Mouse (Mus musculus) limb, embryonic 11.5 days (tissue): ENCODE measurements around the gene Ccdc153. TPM values are rescaled to one million over a fixed set of nuclear protein-coding genes. Genes with fewer than 3 reads are reported as not detected.

ENCODE experiments used
- ATAC-seq: fragments of 200-750 bp; cut with Nextera tagmentation; 2 replicates; pipeline ENCODE4 v1.8.0; 2017; ENCODE audit warnings: low read depth; ENCODE audit not compliant: insufficient number of reproducible peaks, low FRiP score, low TSS enrichment
- DNase-seq: peaks from one replicate; pipeline ENCODE4 v3.0.0-alpha.2; 2015; ENCODE audit warnings: low spot score
- H3K27ac ChIP-seq: fragments of 300-500 bp; sonication (generic); replicated peaks from 2 replicates; pipeline ENCODE4 v1.5.1; 2014; ENCODE audit warnings: low read depth, mild to moderate bottlenecking, low read length
- H3K27me3 ChIP-seq: fragments of 300-500 bp; sonication (generic); 2 replicates; pipeline ENCODE4 v1.6.1; 2014; ENCODE audit warnings: mild to moderate bottlenecking, low read length, mixed read lengths; ENCODE audit not compliant: control insufficient read depth, insufficient read depth
- H3K36me3 ChIP-seq: fragments of 300-500 bp; sonication (generic); 2 replicates; pipeline ENCODE4 v1.6.1; 2014; ENCODE audit warnings: mild to moderate bottlenecking, low read length, moderate library complexity, mixed read lengths; ENCODE audit not compliant: control insufficient read depth, insufficient read depth
- H3K4me1 ChIP-seq: fragments of 300-500 bp; sonication (generic); 2 replicates; pipeline ENCODE4 v1.6.1; 2014; ENCODE audit warnings: low read length, mixed read lengths; ENCODE audit not compliant: control insufficient read depth, insufficient read depth
- H3K4me2 ChIP-seq: fragments of 300-500 bp; sonication (generic); 2 replicates; pipeline ENCODE4 v1.6.1; 2014; ENCODE audit warnings: low read depth, mild to moderate bottlenecking, moderate library complexity; ENCODE audit not compliant: severe bottlenecking
- H3K4me3 ChIP-seq: fragments of 300-500 bp; sonication (generic); 2 replicates; pipeline ENCODE4 v1.5.1; 2014; ENCODE audit warnings: low read depth, low read length
- H3K9ac ChIP-seq: fragments of 300-500 bp; sonication (generic); 2 replicates; pipeline ENCODE4 v1.6.1; 2014; ENCODE audit warnings: mild to moderate bottlenecking, low read length
- H3K9me3 ChIP-seq: fragments of 300-500 bp; sonication (generic); 2 replicates; pipeline ENCODE4 v1.6.1; 2016; ENCODE audit warnings: low read length; ENCODE audit not compliant: control insufficient read depth
- WGBS: fragments of 180-500 bp; shearing (Covaris S2); extraction: QIAGEN DNeasy Blood & Tissue Kit; methylation state at CpG from one replicate; pipeline ENCODE4 v1.1.7; 2014; 5-methylcytosine and 5-hydroxymethylcytosine counted together
- polyA plus RNA-seq: library from polyadenylated mRNA; unstranded; fragments of >200 nt; fragmentation: Nextera tagmentation; extraction: Ambion mirVana; gene quantifications from 2 replicates; pipeline ENCODE4 v1.2.1, GENCODE M21; 2014

Gene Ccdc153
- polyA plus RNA-seq, 1 experiment from 2014 or later, result not detected

DNA sequence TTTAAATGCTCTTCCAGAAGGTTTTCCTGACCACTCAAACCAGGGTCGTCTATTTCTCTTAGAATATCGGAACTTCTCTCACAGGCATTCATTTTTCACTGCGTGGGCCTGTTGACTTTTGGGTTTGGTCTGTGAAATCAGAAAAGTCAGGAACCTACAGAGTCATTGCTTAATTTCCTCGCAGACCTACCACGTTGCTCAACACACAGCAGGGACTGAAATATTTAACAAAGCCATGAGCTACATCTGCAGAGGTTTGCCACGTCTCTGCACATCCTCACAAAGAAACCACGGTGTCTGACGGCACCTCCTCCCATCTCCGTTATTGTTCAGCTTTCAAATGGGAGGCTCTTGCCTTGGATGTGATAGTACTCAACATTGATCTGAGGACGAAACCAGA lies 18.5 kb downstream of the Ccdc153 start:
- Histone ChIP-seq H3K36me3 (no peaks in the 10 kb centered on the region), H3K9ac (no peak overlapping the region), H3K4me2 (no peak overlapping the region), H3K27ac (no peak overlapping the region), H3K4me1 (peaks cover 12% of the 10 kb centered on the region), H3K4me3 (no peak overlapping the region), H3K27me3 (no peaks in the 10 kb centered on the region), H3K9me3 (no peaks in the 10 kb centered on the region)
- DNase-seq (no peak), ATAC-seq (no peak)
- 87% methylated on average over 10 of the region's 10 CpGs for WGBS

- H3K4me3 ChIP-seq, result no peak overlapping the region
- no peak for ATAC-seq
- WGBS, result 84% methylated on average over 14 of the region's 14 CpGs
These were observed 20.9 kb downstream of the Ccdc153 start for GRCm38 (mm10) chr9:44261388-44261787.

DNA sequence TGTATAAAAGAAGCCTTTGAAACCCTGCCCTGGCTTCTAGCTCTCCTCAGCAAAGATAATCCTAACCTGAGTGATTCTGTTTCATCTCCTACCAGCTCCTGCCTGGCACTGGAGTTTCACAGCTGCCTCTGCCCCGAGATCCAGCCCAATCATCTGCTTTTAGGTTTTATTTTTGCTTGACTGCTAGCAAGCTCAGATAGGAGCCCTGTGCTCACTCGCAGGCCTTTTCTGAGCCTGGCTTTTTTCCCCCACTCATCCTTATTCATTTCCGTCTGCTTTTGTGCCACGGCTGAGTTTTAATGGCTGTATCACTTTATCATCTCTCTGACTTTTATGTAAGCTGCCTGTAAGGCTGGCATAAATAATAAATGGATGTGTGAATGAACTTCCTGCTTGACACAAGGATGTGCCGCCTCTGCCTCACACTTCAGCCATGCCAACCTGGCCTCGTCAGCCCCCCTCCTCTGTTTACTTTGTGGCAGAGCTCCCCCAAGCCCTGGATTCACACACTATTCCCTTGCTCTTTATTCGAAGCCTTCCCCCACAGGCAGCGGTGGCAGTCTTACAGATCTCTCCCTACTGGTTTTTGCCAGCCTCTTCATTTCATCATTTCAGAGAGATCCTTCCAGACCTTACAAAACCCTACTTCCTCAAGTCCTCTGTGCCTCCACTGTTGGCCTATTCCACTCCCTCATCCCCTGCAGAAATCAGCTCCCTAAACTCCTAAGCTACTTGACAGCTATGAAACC lies 26.2 kb downstream of the Ccdc153 start:
- H3K9ac ChIP-seq, result no peak overlapping the region
- no peak overlapping the region for H3K4me2 ChIP-seq
- no peaks in the 10 kb centered on the region for H3K9me3 ChIP-seq
- no peak for ATAC-seq
- DNase-seq, result no peak
- H3K36me3 ChIP-seq, result no peaks in the 10 kb centered on the region
- 66% methylated on average over 8 of the region's 8 CpGs for WGBS
- no peaks in the 10 kb centered on the region for H3K27me3 ChIP-seq
- H3K4me1 ChIP-seq, result no peaks in the 10 kb centered on the region
- H3K4me3 ChIP-seq, result no peak overlapping the region
- H3K27ac ChIP-seq, result no peak overlapping the region

More at GRCm38 (mm10) chr9:44261388-44261787, 20.9 kb downstream of the Ccdc153 start:
- H3K4me2 ChIP-seq, result no peak overlapping the region
- H3K4me1 ChIP-seq, result no peaks in the 10 kb centered on the region
- H3K27ac ChIP-seq, result no peak overlapping the region
- no peaks in the 10 kb centered on the region for H3K27me3 ChIP-seq
- no peak overlapping the region for H3K9ac ChIP-seq
- no peaks in the 10 kb centered on the region for H3K36me3 ChIP-seq
- no peak for DNase-seq
- no peaks in the 10 kb centered on the region for H3K9me3 ChIP-seq

DNA sequence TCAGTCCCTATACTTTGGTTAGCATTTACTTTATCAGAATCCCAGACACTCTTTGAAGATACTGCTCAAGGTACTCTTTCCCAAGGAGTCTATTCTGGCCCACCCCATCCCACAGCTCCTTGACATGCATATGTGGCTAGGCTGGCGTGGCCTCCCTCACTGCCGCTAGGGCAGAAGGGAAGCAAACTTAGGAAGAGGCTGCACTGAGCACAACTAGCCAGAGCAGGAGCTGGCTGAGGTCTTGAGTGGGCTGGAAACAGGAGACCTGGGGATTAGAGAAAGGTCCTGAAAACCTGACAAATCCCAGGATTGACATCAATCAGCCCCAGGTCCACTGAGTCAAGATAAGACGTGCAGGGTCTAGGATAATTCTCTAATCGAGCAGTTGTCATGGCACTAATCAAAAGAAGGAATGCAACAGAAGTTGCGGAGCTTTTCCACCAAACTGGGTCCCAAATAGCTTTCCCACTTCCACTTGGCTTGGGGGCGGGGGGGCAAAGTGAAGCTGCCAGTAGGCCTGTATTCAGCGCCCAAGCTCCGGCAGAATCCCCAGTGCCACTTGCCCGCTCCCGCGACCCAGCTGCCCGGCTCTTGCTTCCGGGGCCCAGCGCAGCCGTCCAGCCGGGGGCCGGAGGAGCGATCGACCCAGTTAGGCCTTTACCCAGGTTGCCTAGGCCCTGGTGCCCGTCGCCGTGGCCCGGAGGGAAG lies 27.0 kb downstream of the Ccdc153 start:
- peak overlapping the region; percentile 85 for H3K9ac ChIP-seq
- no peaks in the 10 kb centered on the region for H3K27me3 ChIP-seq
- H3K27ac ChIP-seq, result no peak overlapping the region
- 16% methylated on average over 20 of the region's 23 CpGs for WGBS
- no peaks in the 10 kb centered on the region for H3K9me3 ChIP-seq
- peak overlapping the region; percentile 41 for H3K4me3 ChIP-seq
- H3K4me2 ChIP-seq, result peak overlapping the region; percentile 71
- no peak for ATAC-seq
- no peaks in the 10 kb centered on the region for H3K36me3 ChIP-seq
- no peaks in the 10 kb centered on the region for H3K4me1 ChIP-seq
- peak; percentile 35 for DNase-seq

DNA sequence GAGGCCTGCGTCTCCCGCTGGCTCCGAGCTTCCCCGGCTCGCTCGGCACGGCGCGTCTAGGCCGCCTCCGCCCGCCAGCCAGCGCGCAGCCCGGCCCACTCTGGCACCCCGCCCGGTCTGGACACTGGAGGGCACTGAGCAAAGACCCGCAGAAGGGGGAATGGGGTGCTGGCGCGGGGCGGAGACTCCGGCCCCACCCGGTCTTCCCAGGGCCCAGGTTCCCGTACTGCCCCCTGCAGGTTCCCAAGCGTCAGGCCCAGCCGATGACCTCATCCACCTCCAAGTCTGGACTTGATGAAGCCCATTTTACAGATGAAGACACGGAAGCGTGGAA lies 27.5 kb downstream of the Ccdc153 start:
- Histone ChIP-seq H3K4me1 (no peaks in the 10 kb centered on the region), H3K36me3 (no peaks in the 10 kb centered on the region), H3K4me2 (peak overlapping the region; percentile 71), H3K9me3 (no peaks in the 10 kb centered on the region), H3K27ac (no peak overlapping the region), H3K27me3 (no peaks in the 10 kb centered on the region), H3K9ac (peak overlapping the region; percentile 85), H3K4me3 (peak overlapping the region; percentile 41)
- peak; percentile 51; the same call in 1 of the 2 replicates for ATAC-seq
- 7% methylated on average over 16 of the region's 28 CpGs for WGBS
- DNase-seq, result peak; percentile 85

- no peak within 1 kb of the TSS for H3K27ac ChIP-seq
- H3K4me3 ChIP-seq, result peak within 1 kb of the TSS; percentile 41
- DNase-seq, result no peak
- no peaks in the 10 kb centered on the region for H3K4me1 ChIP-seq
- no peaks in the 10 kb centered on the region; the same call in 1 of the 2 replicates for H3K27me3 ChIP-seq
- peak within 1 kb of the TSS; percentile 71 for H3K4me2 ChIP-seq
- peak within 1 kb of the TSS; percentile 85 for H3K9ac ChIP-seq
- H3K9me3 ChIP-seq, result no peaks in the 10 kb centered on the region
- H3K36me3 ChIP-seq, result no peaks in the 10 kb centered on the region
- WGBS, result 83% methylated on average over 6 of the region's 6 CpGs
- no peak for ATAC-seq
These were observed 28.0 kb downstream of the Ccdc153 start, which contains the start of gene Nlrx1 for GRCm38 (mm10) chr9:44268432-44268831. Gene Nlrx1 (minus strand): TSS chr9:44268599.

DNA sequence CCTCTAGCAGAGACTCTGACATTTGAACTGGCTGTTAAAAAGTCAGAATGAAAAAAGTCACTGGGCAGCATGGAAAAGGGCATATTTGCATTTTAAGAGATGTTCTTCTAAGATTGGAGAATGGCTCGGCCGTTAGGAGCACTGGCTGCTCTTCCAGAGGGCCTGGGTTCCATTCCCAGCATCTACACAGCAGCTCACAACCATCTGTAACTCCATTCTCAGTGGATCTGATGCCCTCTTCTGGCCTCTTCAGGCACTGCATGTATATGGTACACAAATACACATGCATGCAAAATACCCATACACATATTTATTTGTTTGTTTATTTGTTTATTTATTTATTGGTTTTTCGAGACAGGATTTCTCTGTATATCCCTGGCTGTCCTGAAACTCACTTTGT lies 28.6 kb downstream of the Ccdc153 start:
- Histone ChIP-seq H3K4me3 (no peak overlapping the region), H3K36me3 (no peaks in the 10 kb centered on the region), H3K4me1 (no peaks in the 10 kb centered on the region), H3K9me3 (no peaks in the 10 kb centered on the region), H3K27me3 (no peaks in the 10 kb centered on the region; the same call in 1 of the 2 replicates), H3K9ac (no peak overlapping the region), H3K4me2 (no peak overlapping the region), H3K27ac (no peak overlapping the region)
- WGBS, result 83% methylated on average over 3 of the region's 3 CpGs
- no peak for ATAC-seq
- peak; percentile 39 for DNase-seq

DNA sequence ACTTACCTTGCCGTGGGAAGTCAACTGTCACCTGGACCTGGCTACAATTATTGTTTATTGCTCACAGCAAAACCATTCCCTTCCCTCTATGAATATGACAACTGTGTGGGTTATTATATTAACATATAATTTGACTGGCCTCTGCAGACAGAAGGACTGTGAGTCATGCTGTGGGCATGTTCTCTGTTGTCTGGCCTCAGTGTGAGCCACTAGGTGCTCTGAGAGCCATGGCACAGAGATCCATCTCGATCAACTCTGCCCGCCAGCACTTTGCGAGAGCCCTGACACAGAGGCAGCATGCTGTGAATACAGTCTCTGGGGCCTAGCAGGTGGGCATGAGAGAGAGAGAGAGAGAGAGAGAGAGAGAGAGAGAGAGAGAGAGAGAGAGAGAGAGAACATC lies 29.5 kb downstream of the Ccdc153 start:
- H3K4me3 ChIP-seq, result no peak overlapping the region
- no peak for ATAC-seq
- no peak overlapping the region for H3K4me2 ChIP-seq
- no peak overlapping the region for H3K27ac ChIP-seq
- no peaks in the 10 kb centered on the region; the same call in 1 of the 2 replicates for H3K27me3 ChIP-seq
- H3K9ac ChIP-seq, result no peak overlapping the region
- H3K36me3 ChIP-seq, result no peaks in the 10 kb centered on the region
- H3K4me1 ChIP-seq, result no peaks in the 10 kb centered on the region
- 89% methylated on average over 4 of the region's 4 CpGs for WGBS
- no peaks in the 10 kb centered on the region for H3K9me3 ChIP-seq
- DNase-seq, result no peak
